Mouse (Mus musculus): ENCODE results near the gene 1700030J22Rik. TPM values are rescaled to one million over a fixed set of nuclear protein-coding genes. Genes with fewer than 3 reads are reported as not detected.

1700030J22Rik gene
- polyA plus RNA-seq, 1 experiment from 2014 or later, result 0.66 TPM

GRCm38 (mm10) chr8:116927880-116928279 is 50.9 kb downstream of the 1700030J22Rik start:
- H3K4me1 ChIP-seq, result no peaks in the 10 kb centered on the region
- peaks cover 85% of the 10 kb centered on the region for H3K36me3 ChIP-seq
- ATAC-seq (ENCODE audit: extremely low read depth, insufficient number of reproducible peaks, low FRiP score, low TSS enrichment), result no peak
- no peak overlapping the region for H3K9ac ChIP-seq
- no peak overlapping the region for H3K4me3 ChIP-seq
- H3K27me3 ChIP-seq (replicated peaks), result no peaks in the 10 kb centered on the region
- H3K9me3 ChIP-seq, result no peaks in the 10 kb centered on the region
- 80% methylated on average over 9 of the region's 9 CpGs for WGBS
- no peak overlapping the region for H3K27ac ChIP-seq (replicated peaks)
- no peak overlapping the region for H3K4me2 ChIP-seq

- H3K4me2 ChIP-seq, result no peak overlapping the region
- no peak overlapping the region for H3K27ac ChIP-seq (replicated peaks)
- 69% methylated on average over 8 of the region's 8 CpGs for WGBS
- no peaks in the 10 kb centered on the region for H3K27me3 ChIP-seq (replicated peaks)
- H3K36me3 ChIP-seq, result peaks cover 50% of the 10 kb centered on the region
- H3K4me1 ChIP-seq, result peaks cover 19% of the 10 kb centered on the region
- H3K4me3 ChIP-seq, result no peak overlapping the region
- no peak overlapping the region for H3K9ac ChIP-seq
- no peak for ATAC-seq (ENCODE audit: extremely low read depth, insufficient number of reproducible peaks, low FRiP score, low TSS enrichment)
- no peaks in the 10 kb centered on the region for H3K9me3 ChIP-seq
Measured at GRCm38 (mm10) chr8:116923526-116923925, 55.2 kb downstream of the 1700030J22Rik start.

GRCm38 (mm10) chr8:116922060-116922757 is 56.5 kb downstream of the 1700030J22Rik start:
- peaks cover 42% of the 10 kb centered on the region for H3K36me3 ChIP-seq
- peaks cover 19% of the 10 kb centered on the region for H3K4me1 ChIP-seq
- H3K27ac ChIP-seq (replicated peaks), result peak overlapping the region; percentile 92
- peak overlapping the region; percentile 86 for H3K9ac ChIP-seq
- peak overlapping the region; percentile 81 for H3K4me2 ChIP-seq
- no peaks in the 10 kb centered on the region for H3K9me3 ChIP-seq
- peak overlapping the region; percentile 93 for H3K4me3 ChIP-seq
- no peaks in the 10 kb centered on the region for H3K27me3 ChIP-seq (replicated peaks)
- no peak for ATAC-seq (ENCODE audit: extremely low read depth, insufficient number of reproducible peaks, low FRiP score, low TSS enrichment)
- WGBS, result 29% methylated on average over 17 of the region's 17 CpGs

GRCm38 (mm10) chr8:116921337-116922059 is 57.3 kb downstream of the 1700030J22Rik start, which contains the start of the genes Cmc2 and Cenpn:
Cmc2 (minus strand) TSS chr8:116921455.
Cenpn (plus strand) TSS chr8:116921730.
- WGBS, result under 1% methylated on average over 57 of the region's 57 CpGs
- peak within 1 kb of the TSS; percentile 92 for H3K27ac ChIP-seq (replicated peaks)
- no peaks in the 10 kb centered on the region for H3K9me3 ChIP-seq

GRCm38 (mm10) chr8:116921005-116921336 is 57.8 kb downstream of the 1700030J22Rik start:
- WGBS, result under 1% methylated on average over 22 of the region's 22 CpGs
- peaks cover 42% of the 10 kb centered on the region for H3K36me3 ChIP-seq
- peak overlapping the region; percentile 86 for H3K9ac ChIP-seq
- no peaks in the 10 kb centered on the region for H3K27me3 ChIP-seq (replicated peaks)
- peak overlapping the region; percentile 81 for H3K4me2 ChIP-seq
- no peaks in the 10 kb centered on the region for H3K9me3 ChIP-seq
- H3K4me1 ChIP-seq, result peaks cover 19% of the 10 kb centered on the region
- H3K27ac ChIP-seq (replicated peaks), result peak overlapping the region; percentile 92
- ATAC-seq (ENCODE audit: extremely low read depth, insufficient number of reproducible peaks, low FRiP score, low TSS enrichment), result peak; percentile 33
- peak overlapping the region; percentile 93 for H3K4me3 ChIP-seq

More at GRCm38 (mm10) chr8:116921337-116922059, 57.3 kb downstream of the 1700030J22Rik start, which contains the start of the genes Cmc2 and Cenpn:
- peak within 1 kb of the TSS; percentile 86 for H3K9ac ChIP-seq
- H3K27me3 ChIP-seq (replicated peaks), result no peaks in the 10 kb centered on the region
- peaks cover 19% of the 10 kb centered on the region for H3K4me1 ChIP-seq
- peak within 1 kb of the TSS; percentile 81 for H3K4me2 ChIP-seq
- peak; percentile 91 for ATAC-seq (ENCODE audit: extremely low read depth, insufficient number of reproducible peaks, low FRiP score, low TSS enrichment)
- peaks cover 42% of the 10 kb centered on the region for H3K36me3 ChIP-seq
- H3K4me3 ChIP-seq, result peak within 1 kb of the TSS; percentile 93

Other genes with a start within 250 kb of the 1700030J22Rik start
- gene Cdyl2, start 246.0 kb downstream of the 1700030J22Rik start, polyA plus RNA-seq (2015; fragmentation: Nextera tagmentation; extraction: Ambion mirVana), result 4.0 and 4.5 TPM in 2 replicates
- 101 and 111 TPM in 2 replicates for gene Cmc2, start 57.5 kb downstream of the 1700030J22Rik start, polyA plus RNA-seq (2015; fragmentation: Nextera tagmentation; extraction: Ambion mirVana)
- gene Cenpn, start 57.2 kb downstream of the 1700030J22Rik start, polyA plus RNA-seq (2015; fragmentation: Nextera tagmentation; extraction: Ambion mirVana), result 28.9 and 29.8 TPM in 2 replicates
- gene Atmin, start 35.6 kb downstream of the 1700030J22Rik start, polyA plus RNA-seq (2015; fragmentation: Nextera tagmentation; extraction: Ambion mirVana), result 8.0 and 8.8 TPM in 2 replicates
- gene Gcsh, start 14.6 kb upstream of the 1700030J22Rik start, polyA plus RNA-seq (2015; fragmentation: Nextera tagmentation; extraction: Ambion mirVana), result 78.4 and 91.5 TPM in 2 replicates
- not detected in 2 replicates for gene Pkd1l2, start 103.5 kb upstream of the 1700030J22Rik start, polyA plus RNA-seq (2015; fragmentation: Nextera tagmentation; extraction: Ambion mirVana)
- 0.31 and 0.34 TPM in 2 replicates for gene Bco1, start 116.9 kb upstream of the 1700030J22Rik start, polyA plus RNA-seq (2015; fragmentation: Nextera tagmentation; extraction: Ambion mirVana)
- gene Gan, start 179.2 kb upstream of the 1700030J22Rik start, polyA plus RNA-seq (2015; fragmentation: Nextera tagmentation; extraction: Ambion mirVana), result 0.94 and 1.0 TPM in 2 replicates